Mouse (Mus musculus) midbrain, postnatal 0 days (tissue): ENCODE measurements at regions not wholly inside any gene's neighbourhood (a gene's known extent, or its start where the extent isn't known, plus 50 kb on each side); places are given as distances from the start of the nearest gene placed in this dataset.

ENCODE experiments used
- ATAC-seq: fragments of 200-750 bp; cut with Nextera tagmentation; 2 replicates; pipeline ENCODE4 v1.8.0; 2017; ENCODE audit warnings: moderate number of reproducible peaks, mild to moderate bottlenecking, moderate TSS enrichment, moderate library complexity; ENCODE audit not compliant: low FRiP score
- DNase-seq: peaks from one replicate; pipeline ENCODE4 v3.0.0-alpha.2; 2015; ENCODE audit warnings: low spot score
- H3K27ac ChIP-seq: fragments of 300-500 bp; sonication (generic); 2 replicates; pipeline ENCODE4 v1.5.1; 2014; ENCODE audit warnings: low read depth, mild to moderate bottlenecking, low read length, mixed read lengths
- H3K27me3 ChIP-seq: fragments of 300-500 bp; sonication (generic); 2 replicates; pipeline ENCODE4 v1.6.1; 2014; ENCODE audit warnings: low read length, control low read depth, mixed read lengths; ENCODE audit not compliant: insufficient read depth
- H3K36me3 ChIP-seq: fragments of 300-500 bp; sonication (generic); 2 replicates; pipeline ENCODE4 v1.6.1; 2014; ENCODE audit warnings: low read length, control low read depth, mixed read lengths; ENCODE audit not compliant: insufficient read depth
- H3K4me1 ChIP-seq: fragments of 300-500 bp; sonication (generic); 2 replicates; pipeline ENCODE4 v1.6.1; 2014; ENCODE audit warnings: mild to moderate bottlenecking, control low read depth, antibody characterized with exemption, low read length, mixed read lengths; ENCODE audit not compliant: insufficient read depth
- H3K4me2 ChIP-seq: fragments of 300-500 bp; sonication (generic); 2 replicates; pipeline ENCODE4 v1.6.1; 2014; ENCODE audit warnings: low read depth, mild to moderate bottlenecking, low read length, mixed read lengths; ENCODE audit not compliant: poor library complexity, severe bottlenecking
- H3K4me3 ChIP-seq: fragments of 300-500 bp; sonication (generic); 2 replicates; pipeline ENCODE4 v1.5.1; 2014; ENCODE audit warnings: low read depth, mild to moderate bottlenecking, low read length, moderate library complexity
- H3K9ac ChIP-seq: fragments of 300-500 bp; sonication (generic); replicated peaks from 2 replicates; pipeline ENCODE4 v1.6.1; 2014; ENCODE audit warnings: mild to moderate bottlenecking, low read length, moderate library complexity, mixed read lengths; ENCODE audit not compliant: poor library complexity, severe bottlenecking
- H3K9me3 ChIP-seq: fragments of 300-500 bp; sonication (generic); 2 replicates; pipeline ENCODE4 v1.6.1; 2016; ENCODE audit warnings: low read length, control low read depth
- CTCF ChIP-seq: IDR thresholded peaks from 2 replicates; pipeline ENCODE4 v1.5.1; 2016; ENCODE audit warnings: antibody characterized with exemption, mild to moderate bottlenecking
- WGBS: fragments of 180-500 bp; shearing (Covaris S2); extraction: QIAGEN DNeasy Blood & Tissue Kit; methylation state at CpG from one replicate; pipeline ENCODE4 v1.1.7; 2014; 5-methylcytosine and 5-hydroxymethylcytosine counted together

GRCm38 (mm10) chr14:15746629-15747238 lies 307.9 kb upstream of the Lrrc3b start:
- no peak for TF ChIP-seq CTCF
- H3K36me3 ChIP-seq = no peaks in the 10 kb centered on the region
- no peaks in the 10 kb centered on the region for H3K27me3 ChIP-seq
- H3K27ac ChIP-seq = no peak overlapping the region
- no peak overlapping the region for H3K9ac ChIP-seq
- DNase-seq = peak; percentile 34
- no peak overlapping the region for H3K4me3 ChIP-seq
- H3K4me1 ChIP-seq = no peaks in the 10 kb centered on the region
- no peak for ATAC-seq
- WGBS = 58% methylated on average over 5 of the region's 5 CpGs
- no peak overlapping the region for H3K4me2 ChIP-seq
- no peaks in the 10 kb centered on the region for H3K9me3 ChIP-seq

GRCm38 (mm10) chr14:15769846-15770448 lies 331.2 kb upstream of the Lrrc3b start:
- ATAC-seq (no peak), DNase-seq (no peak)
- H3K27ac ChIP-seq = no peak overlapping the region
- H3K4me3 ChIP-seq = no peak overlapping the region
- no peaks in the 10 kb centered on the region for H3K27me3 ChIP-seq
- TF ChIP-seq CTCF = no peak
- no peak overlapping the region for H3K9ac ChIP-seq
- no peak overlapping the region for H3K4me2 ChIP-seq
- no peaks in the 10 kb centered on the region for H3K9me3 ChIP-seq
- WGBS = 77% methylated on average over 6 of the region's 6 CpGs
- no peaks in the 10 kb centered on the region for H3K36me3 ChIP-seq
- H3K4me1 ChIP-seq = no peaks in the 10 kb centered on the region

GRCm38 (mm10) chr14:15784727-15785126 lies 345.9 kb upstream of the Lrrc3b start:
- no peak for DNase-seq
- H3K4me1 ChIP-seq = peaks cover 3% of the 10 kb centered on the region; the same call in 1 of the 2 replicates
- no peak overlapping the region for H3K4me3 ChIP-seq
- no peak overlapping the region for H3K9ac ChIP-seq
- H3K27ac ChIP-seq = no peak overlapping the region
- no peaks in the 10 kb centered on the region for H3K36me3 ChIP-seq
- 45% methylated on average over 3 of the region's 3 CpGs for WGBS
- no peaks in the 10 kb centered on the region for H3K27me3 ChIP-seq
- ATAC-seq = no peak
- no peaks in the 10 kb centered on the region for H3K9me3 ChIP-seq
- no peak for TF ChIP-seq CTCF
- no peak overlapping the region for H3K4me2 ChIP-seq

GRCm38 (mm10) chr14:15785230-15785629 lies 346.4 kb upstream of the Lrrc3b start:
- Histone ChIP-seq H3K9ac (no peak overlapping the region), H3K27ac (no peak overlapping the region)
- no peak for TF ChIP-seq CTCF

GRCm38 (mm10) chr14:15795698-15796097 lies 356.9 kb upstream of the Lrrc3b start:
- H3K9me3 ChIP-seq = no peaks in the 10 kb centered on the region
- TF ChIP-seq CTCF = no peak
- no peak overlapping the region for H3K9ac ChIP-seq
- WGBS = 77% methylated on average over 3 of the region's 3 CpGs
- no peak overlapping the region for H3K27ac ChIP-seq
- no peaks in the 10 kb centered on the region for H3K27me3 ChIP-seq
- ATAC-seq = no peak
- no peak for DNase-seq
- H3K36me3 ChIP-seq = no peaks in the 10 kb centered on the region
- no peaks in the 10 kb centered on the region for H3K4me1 ChIP-seq
- no peak overlapping the region for H3K4me2 ChIP-seq
- H3K4me3 ChIP-seq = no peak overlapping the region

More at GRCm38 (mm10) chr14:15785230-15785629, 346.4 kb upstream of the Lrrc3b start:
- Histone ChIP-seq H3K4me2 (no peak overlapping the region), H3K36me3 (no peaks in the 10 kb centered on the region), H3K27me3 (no peaks in the 10 kb centered on the region), H3K9me3 (no peaks in the 10 kb centered on the region), H3K4me1 (peaks cover 3% of the 10 kb centered on the region; the same call in 1 of the 2 replicates), H3K4me3 (no peak overlapping the region)
- WGBS = 51% methylated on average over 1 of the region's 1 CpGs
- no peak for ATAC-seq
- peak; percentile 40 for DNase-seq

- H3K27me3 ChIP-seq = no peaks in the 10 kb centered on the region
- no peaks in the 10 kb centered on the region for H3K36me3 ChIP-seq
- ATAC-seq = no peak
- 44% methylated on average over 2 of the region's 2 CpGs for WGBS
- no peak overlapping the region for H3K4me2 ChIP-seq
- H3K27ac ChIP-seq = no peak overlapping the region
- DNase-seq = no peak
- no peaks in the 10 kb centered on the region for H3K9me3 ChIP-seq
- no peak overlapping the region for H3K4me3 ChIP-seq
- no peak for TF ChIP-seq CTCF
- H3K9ac ChIP-seq = no peak overlapping the region
- no peaks in the 10 kb centered on the region for H3K4me1 ChIP-seq
Observed at GRCm38 (mm10) chr14:15797019-15797418, 358.2 kb upstream of the Lrrc3b start.
